Mouse (Mus musculus) CH12.LX (cell line): ENCODE measurements around the gene Tpo.

ENCODE experiments used
- CHD2 ChIP-seq: IDR thresholded peaks from 2 replicates; pipeline ENCODE4 v1.6.1; 2011; ENCODE audit warnings: low read length, improper control_type of control experiment
- CTCF ChIP-seq, 2 experiments: IDR thresholded peaks in 1 of 2; conservative IDR thresholded peaks in 1 of 2; 2 replicates each; pipeline ENCODE4 v1.5.1; 2011 to 2012; ENCODE audit warnings: low read depth in 2 of 2, low read length in 2 of 2, improper control_type of control experiment in 1 of 2, inconsistent platforms in 1 of 2, mild to moderate bottlenecking in 1 of 2, moderate library complexity in 1 of 2
- E2F4 ChIP-seq: IDR thresholded peaks from 2 replicates; pipeline ENCODE4 v1.6.1; 2011; ENCODE audit warnings: low read depth, low read length, improper control_type of control experiment; ENCODE audit not compliant: insufficient replicate concordance
- EP300 ChIP-seq: IDR thresholded peaks from 2 replicates; pipeline ENCODE4 v1.6.1; 2011; ENCODE audit warnings: low read length, improper control_type of control experiment
- ETS1 ChIP-seq: conservative IDR thresholded peaks from 2 replicates; pipeline ENCODE4 v1.6.1; 2012; ENCODE audit warnings: low read depth, mild to moderate bottlenecking, inconsistent platforms, low read length, improper control_type of control experiment, moderate library complexity
- HCFC1 ChIP-seq: IDR thresholded peaks from 2 replicates; pipeline ENCODE4 v1.6.1; 2012; ENCODE audit warnings: low read depth, mild to moderate bottlenecking, inconsistent platforms, low read length, improper control_type of control experiment
- JUN ChIP-seq: IDR thresholded peaks from 2 replicates; pipeline ENCODE4 v1.6.1; 2011; ENCODE audit warnings: low read depth, mild to moderate bottlenecking, low read length, improper control_type of control experiment, moderate library complexity; ENCODE audit not compliant: insufficient read depth
- MAFK ChIP-seq: IDR thresholded peaks from 2 replicates; pipeline ENCODE4 v1.6.1; 2011; ENCODE audit warnings: low read length, improper control_type of control experiment; ENCODE audit not compliant: insufficient replicate concordance
- MAX ChIP-seq: IDR thresholded peaks from 2 replicates; pipeline ENCODE4 v1.6.1; 2011; ENCODE audit warnings: low read length, improper control_type of control experiment
- MYC ChIP-seq: IDR thresholded peaks from 2 replicates; pipeline ENCODE4 v1.6.1; 2011; ENCODE audit warnings: low read depth, mild to moderate bottlenecking, improper control_type of control experiment, low read length
- POLR2A ChIP-seq: IDR thresholded peaks from 2 replicates; pipeline ENCODE4 v1.6.1; 2011; ENCODE audit warnings: low read depth, mild to moderate bottlenecking, improper control_type of control experiment, low read length
- RCOR1 ChIP-seq: conservative IDR thresholded peaks from 2 replicates; pipeline ENCODE4 v1.6.1; 2012; ENCODE audit warnings: low read depth, mild to moderate bottlenecking, inconsistent platforms, low read length, improper control_type of control experiment
- UBTF ChIP-seq: IDR thresholded peaks from 2 replicates; pipeline ENCODE4 v1.6.1; 2012; ENCODE audit warnings: low read depth, mild to moderate bottlenecking, inconsistent platforms, low read length, improper control_type of control experiment, moderate library complexity

DNA sequence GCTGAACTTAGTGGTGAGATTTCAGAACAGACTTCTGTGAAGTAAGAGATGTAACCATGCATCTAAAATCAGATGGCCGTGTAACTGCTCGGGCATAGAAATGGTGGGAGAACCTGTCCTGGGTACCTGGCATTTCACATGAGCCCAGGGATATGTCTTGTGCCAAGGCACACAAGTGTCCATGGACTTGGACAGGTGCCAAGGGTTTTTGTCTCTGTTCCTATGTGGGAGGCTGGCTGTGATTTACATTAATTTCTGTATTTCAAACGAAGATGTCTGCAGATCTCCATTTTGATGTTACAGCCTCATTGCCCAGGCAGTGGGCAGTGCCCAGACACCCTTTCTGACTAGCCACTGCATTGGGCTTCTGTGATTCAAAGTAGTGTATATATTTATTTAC lies 115.3 kb downstream of the Tpo start:
- TF ChIP-seq E2F4 (no peak), EP300 (no peak), POLR2A (no peak), HCFC1 (no peak), JUN (no peak), MAX (no peak), RCOR1 (no peak), ETS1 (no peak), MAFK (no peak), CTCF (conservative IDR thresholded peaks at IDR 0.05 in 1 of 2, IDR thresholded peaks at IDR 0.05 in 1 of 2; ENCODE audit: low read depth in 2 of 2, low read length in 2 of 2) (no peak), UBTF (no peak), CHD2 (no peak), MYC (no peak)
